Mouse (Mus musculus) stomach, postnatal 0 days (tissue): ENCODE results near the gene Snx20.
A peak's percentile ranks its signal among the peaks of the same experiment; 100 is the strongest.

Experiments
- CTCF ChIP-seq: IDR thresholded peaks from 2 replicates; pipeline ENCODE4 v1.5.1; 2016; ENCODE audit warnings: antibody characterized with exemption, low read depth, mild to moderate bottlenecking, moderate library complexity
- EP300 ChIP-seq: optimal IDR thresholded peaks from 2 replicates; pipeline ENCODE3; 2016; ENCODE audit warnings: antibody characterized with exemption

GRCm38 (mm10) chr8:88627265-88627991, 8.5 kb downstream of the Snx20 start:
- TF ChIP-seq CTCF (peak; percentile 36), EP300 (no peak)
